Mouse (Mus musculus) hindbrain, postnatal 0 days (tissue): ENCODE results near the gene Plcl1. TPM values are rescaled to one million over a fixed set of nuclear protein-coding genes. Genes with fewer than 3 reads are reported as not detected.

Source experiments
- ATAC-seq: fragments of 200-750 bp; cut with Nextera tagmentation; 2 replicates; pipeline ENCODE4 v1.8.0; 2017; ENCODE audit warnings: mild to moderate bottlenecking, moderate TSS enrichment, moderate library complexity
- DNase-seq: peaks from one replicate; pipeline ENCODE4 v3.0.0-alpha.2; 2015; ENCODE audit warnings: low spot score
- H3K27ac ChIP-seq: fragments of 300-500 bp; sonication (generic); 2 replicates; pipeline ENCODE4 v1.5.1; 2014; ENCODE audit warnings: mild to moderate bottlenecking
- H3K27me3 ChIP-seq: fragments of 300-500 bp; sonication (generic); 2 replicates; pipeline ENCODE4 v1.6.1; 2014; ENCODE audit warnings: low read length, mixed read lengths; ENCODE audit not compliant: insufficient read depth
- H3K36me3 ChIP-seq: fragments of 300-500 bp; sonication (generic); 2 replicates; pipeline ENCODE4 v1.6.1; 2014; ENCODE audit warnings: low read length, mixed read lengths; ENCODE audit not compliant: insufficient read depth
- H3K4me1 ChIP-seq: fragments of 300-500 bp; sonication (generic); 2 replicates; pipeline ENCODE4 v1.6.1; 2014; ENCODE audit warnings: antibody characterized with exemption, low read length, mixed read lengths; ENCODE audit not compliant: insufficient read depth
- H3K4me2 ChIP-seq: fragments of 300-500 bp; sonication (generic); 2 replicates; pipeline ENCODE4 v1.6.1; 2014; ENCODE audit warnings: low read depth, mild to moderate bottlenecking, low read length, moderate library complexity, mixed read lengths
- H3K4me3 ChIP-seq: fragments of 300-500 bp; sonication (generic); 2 replicates; pipeline ENCODE4 v1.5.1; 2014; ENCODE audit warnings: low read length
- H3K9ac ChIP-seq: fragments of 300-500 bp; sonication (generic); replicated peaks from 2 replicates; pipeline ENCODE4 v1.6.1; 2014; ENCODE audit warnings: mild to moderate bottlenecking, low read length, moderate library complexity, mixed read lengths
- H3K9me3 ChIP-seq: fragments of 300-500 bp; sonication (generic); 2 replicates; pipeline ENCODE4 v1.6.1; 2016; ENCODE audit warnings: low read length, mixed read lengths
- CTCF ChIP-seq: IDR thresholded peaks from 2 replicates; pipeline ENCODE4 v1.5.1; 2016; ENCODE audit warnings: antibody characterized with exemption, control low read depth, low read depth
- WGBS: fragments of 180-500 bp; shearing (Covaris S2); extraction: QIAGEN DNeasy Blood & Tissue Kit; methylation state at CpG from one replicate; pipeline ENCODE4 v1.1.7; 2014; 5-methylcytosine and 5-hydroxymethylcytosine counted together
- polyA plus RNA-seq: library from polyadenylated mRNA; unstranded; fragments of >200 nt; fragmentation: Nextera tagmentation; extraction: Ambion mirVana; gene quantifications from 2 replicates; pipeline ENCODE4 v1.2.1, GENCODE M21; 2015
- total RNA-seq: library from RNA; depleted of rRNA; stranded (reverse); fragments of >200 nt; gene quantifications from 2 replicates; pipeline ENCODE4 v1.2.3, GENCODE M21; 2014

Gene Plcl1
- total and polyA plus RNA-seq, 2 experiments from 2014 or later = 4.0 to 7.2 TPM

GRCm38 (mm10) chr1:55659518-55660210 is 253.9 kb downstream of the Plcl1 start:
- DNase-seq (no peak), ATAC-seq (no peak)
- Histone ChIP-seq H3K4me1 (0 out of 2 replicates have a peak, but pooled peaks cover 4% of the 10 kb centered on the region), H3K36me3 (no peaks in the 10 kb centered on the region), H3K4me2 (no peak overlapping the region), H3K9ac (no peak overlapping the region), H3K9me3 (no peaks in the 10 kb centered on the region), H3K27ac (0 out of 2 replicates have a peak overlapping the region, but pooled peaks have one; percentile 20), H3K4me3 (no peak overlapping the region), H3K27me3 (no peaks in the 10 kb centered on the region)
- 49% methylated on average over 8 of the region's 8 CpGs for WGBS
- no peak for TF ChIP-seq CTCF

GRCm38 (mm10) chr1:55661381-55661780 is 255.7 kb downstream of the Plcl1 start:
- no peak overlapping the region for H3K4me2 ChIP-seq
- no peak for ATAC-seq
- no peaks in the 10 kb centered on the region for H3K27me3 ChIP-seq
- 70% methylated on average over 2 of the region's 2 CpGs for WGBS
- H3K4me1 ChIP-seq = peaks cover 7% of the 10 kb centered on the region; the same call in 1 of the 2 replicates
- H3K9me3 ChIP-seq = no peaks in the 10 kb centered on the region
- no peak for TF ChIP-seq CTCF
- no peak overlapping the region for H3K27ac ChIP-seq
- DNase-seq = no peak
- no peaks in the 10 kb centered on the region for H3K36me3 ChIP-seq
- no peak overlapping the region for H3K9ac ChIP-seq
- H3K4me3 ChIP-seq = no peak overlapping the region

- peaks cover 10% of the 10 kb centered on the region; the same call in 1 of the 2 replicates for H3K4me1 ChIP-seq
- no peak overlapping the region for H3K9ac ChIP-seq
- TF ChIP-seq CTCF = no peak
- DNase-seq (no peak), ATAC-seq (peak; percentile 31; the same call in 1 of the 2 replicates)
- H3K4me2 ChIP-seq = peak overlapping the region; percentile 38
- H3K27me3 ChIP-seq = no peaks in the 10 kb centered on the region
- peak overlapping the region; percentile 60 for H3K27ac ChIP-seq
- no peak overlapping the region for H3K4me3 ChIP-seq
- no peaks in the 10 kb centered on the region for H3K9me3 ChIP-seq
- 57% methylated on average over 10 of the region's 10 CpGs for WGBS
- no peaks in the 10 kb centered on the region for H3K36me3 ChIP-seq
These were observed 259.6 kb downstream of the Plcl1 start for GRCm38 (mm10) chr1:55665137-55665827.

GRCm38 (mm10) chr1:55665828-55666673 is 260.3 kb downstream of the Plcl1 start:
- H3K9ac ChIP-seq = no peak overlapping the region
- peak; percentile 34 for TF ChIP-seq CTCF

DNA sequence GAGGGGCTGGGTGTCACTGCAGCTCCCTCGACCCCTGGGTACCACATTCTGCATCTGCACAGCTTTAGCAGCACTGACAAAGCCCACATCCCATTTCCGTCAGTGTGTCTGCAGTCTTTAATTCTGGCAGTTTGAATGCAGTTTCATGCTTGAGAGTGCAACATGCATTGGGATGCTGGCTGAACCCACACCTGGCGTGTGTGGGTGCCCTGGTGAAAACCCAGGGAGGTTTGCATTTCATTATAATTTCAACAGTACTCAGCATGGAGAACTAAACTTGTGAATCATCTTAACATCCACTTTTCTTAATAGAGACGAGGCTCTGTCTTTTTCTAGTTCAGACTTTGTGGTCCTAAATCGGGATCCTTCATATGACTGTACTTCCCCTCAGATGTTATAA is 261.1 kb downstream of the Plcl1 start:
- DNase-seq = no peak
- Histone ChIP-seq H3K27ac (peak overlapping the region; percentile 60), H3K36me3 (no peaks in the 10 kb centered on the region), H3K27me3 (no peaks in the 10 kb centered on the region), H3K4me1 (peaks cover 10% of the 10 kb centered on the region; the same call in 1 of the 2 replicates), H3K4me2 (no peak overlapping the region), H3K4me3 (no peak overlapping the region), H3K9ac (no peak overlapping the region), H3K9me3 (no peaks in the 10 kb centered on the region)
- ATAC-seq = no peak
- 51% methylated on average over 5 of the region's 5 CpGs for WGBS
- TF ChIP-seq CTCF = no peak

More at GRCm38 (mm10) chr1:55665828-55666673, 260.3 kb downstream of the Plcl1 start:
- Histone ChIP-seq H3K27me3 (no peaks in the 10 kb centered on the region), H3K4me1 (peaks cover 10% of the 10 kb centered on the region; the same call in 1 of the 2 replicates), H3K27ac (peak overlapping the region; percentile 60), H3K36me3 (no peaks in the 10 kb centered on the region), H3K9me3 (no peaks in the 10 kb centered on the region), H3K4me3 (no peak overlapping the region), H3K4me2 (peak overlapping the region; percentile 38)
- 15% methylated on average over 11 of the region's 11 CpGs for WGBS
- DNase-seq (peak; percentile 81), ATAC-seq (peak; percentile 76)

GRCm38 (mm10) chr1:55668622-55669237 is 263.0 kb downstream of the Plcl1 start:
- peaks cover 10% of the 10 kb centered on the region; the same call in 1 of the 2 replicates for H3K4me1 ChIP-seq
- H3K9ac ChIP-seq = no peak overlapping the region
- H3K9me3 ChIP-seq = no peaks in the 10 kb centered on the region
- no peak overlapping the region for H3K27ac ChIP-seq
- H3K27me3 ChIP-seq = no peaks in the 10 kb centered on the region
- DNase-seq = no peak
- TF ChIP-seq CTCF = no peak
- no peak for ATAC-seq
- no peak overlapping the region for H3K4me3 ChIP-seq
- 58% methylated on average over 4 of the region's 4 CpGs for WGBS
- H3K36me3 ChIP-seq = no peaks in the 10 kb centered on the region
- H3K4me2 ChIP-seq = no peak overlapping the region
